Mouse (Mus musculus): ENCODE results near the gene Mrtfb. TPM values are rescaled to one million over a fixed set of nuclear protein-coding genes. Genes with fewer than 3 reads are reported as not detected.

The Mrtfb gene
- polyA plus RNA-seq, 1 experiment from 2014 or later, result 23.7 TPM

DNA sequence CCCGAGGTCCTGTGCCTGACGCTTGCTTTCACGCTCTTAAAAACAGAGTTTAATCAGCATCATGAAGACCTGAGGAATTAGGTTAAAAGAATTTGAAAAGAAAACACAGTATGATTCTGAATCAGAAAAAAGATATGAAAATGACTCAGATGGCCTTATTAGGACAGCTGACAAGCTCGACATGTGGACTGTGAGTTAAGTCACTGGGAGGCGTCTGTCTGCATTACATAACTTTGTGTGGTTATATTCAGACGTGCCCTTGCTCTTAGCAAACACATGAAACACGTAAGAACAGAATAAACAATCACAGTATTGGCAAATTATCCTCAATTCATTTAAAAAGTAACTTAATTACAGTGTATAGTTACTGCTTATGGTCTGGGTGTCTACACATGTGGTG is 16.0 kb upstream of the Mrtfb start:
- ATAC-seq (ENCODE audit: borderline replicate concordance, extremely low read depth, low FRiP score, low TSS enrichment), result no peak
- Histone ChIP-seq H3K4me1 (no peaks in the 10 kb centered on the region), H3K27me3 (no peaks in the 10 kb centered on the region), H3K27ac (no peak overlapping the region), H3K4me2 (no peak overlapping the region), H3K36me3 (no peaks in the 10 kb centered on the region), H3K9me3 (no peaks in the 10 kb centered on the region), H3K9ac (no peak overlapping the region), H3K4me3 (no peak overlapping the region)
- WGBS, result 42% methylated on average over 7 of the region's 7 CpGs

DNA sequence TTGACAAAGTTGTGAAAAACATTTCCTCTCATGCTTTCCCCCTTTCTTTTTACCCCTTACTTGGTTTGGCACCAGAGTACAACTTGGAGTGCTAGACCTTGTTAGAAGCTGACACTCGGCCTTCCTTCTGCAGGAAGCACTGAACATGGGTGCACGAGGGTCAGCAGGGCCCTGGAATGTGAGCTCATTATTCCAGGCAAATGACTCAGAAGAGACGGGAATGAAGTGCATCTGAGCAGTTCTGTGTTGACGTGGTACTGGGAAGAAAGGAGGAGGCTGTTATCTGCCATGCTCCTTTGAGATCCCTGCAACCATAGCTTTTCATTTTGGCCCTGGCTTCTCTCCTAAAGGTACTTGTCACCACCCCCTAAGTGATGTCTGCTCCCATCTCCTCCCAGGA is 10.6 kb upstream of the Mrtfb start:
- Histone ChIP-seq H3K36me3 (no peaks in the 10 kb centered on the region), H3K27me3 (no peaks in the 10 kb centered on the region), H3K4me1 (no peaks in the 10 kb centered on the region), H3K27ac (no peak overlapping the region), H3K9ac (no peak overlapping the region), H3K4me3 (no peak overlapping the region), H3K9me3 (no peaks in the 10 kb centered on the region), H3K4me2 (no peak overlapping the region)
- WGBS, result 23% methylated on average over 4 of the region's 4 CpGs
- no peak for ATAC-seq (ENCODE audit: borderline replicate concordance, extremely low read depth, low FRiP score, low TSS enrichment)

DNA sequence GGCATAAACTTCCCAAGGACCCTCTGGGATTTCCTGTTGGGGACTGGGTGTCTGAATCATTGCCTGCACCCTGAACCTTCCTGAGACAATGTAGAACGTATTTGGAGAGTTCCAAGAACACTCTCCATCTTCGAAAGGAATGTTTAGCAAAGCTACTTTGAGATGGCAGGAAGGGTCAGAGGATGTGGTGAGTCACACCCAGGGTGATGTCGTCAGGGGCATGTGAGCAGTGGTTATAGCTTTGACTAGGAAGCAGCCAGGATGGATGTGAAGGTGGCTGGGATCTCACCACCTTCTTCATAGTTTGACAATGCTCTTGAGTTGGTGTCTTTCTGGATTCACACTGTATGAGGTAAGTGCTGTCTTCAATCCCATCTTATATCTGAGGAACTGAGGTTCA is 9.4 kb upstream of the Mrtfb start:
- Histone ChIP-seq H3K9ac (no peak overlapping the region), H3K27ac (no peak overlapping the region), H3K36me3 (no peaks in the 10 kb centered on the region), H3K9me3 (no peaks in the 10 kb centered on the region), H3K4me3 (no peak overlapping the region), H3K4me1 (no peaks in the 10 kb centered on the region), H3K27me3 (no peaks in the 10 kb centered on the region), H3K4me2 (no peak overlapping the region)
- WGBS, result 39% methylated on average over 3 of the region's 3 CpGs
- no peak for ATAC-seq (ENCODE audit: borderline replicate concordance, extremely low read depth, low FRiP score, low TSS enrichment)

DNA sequence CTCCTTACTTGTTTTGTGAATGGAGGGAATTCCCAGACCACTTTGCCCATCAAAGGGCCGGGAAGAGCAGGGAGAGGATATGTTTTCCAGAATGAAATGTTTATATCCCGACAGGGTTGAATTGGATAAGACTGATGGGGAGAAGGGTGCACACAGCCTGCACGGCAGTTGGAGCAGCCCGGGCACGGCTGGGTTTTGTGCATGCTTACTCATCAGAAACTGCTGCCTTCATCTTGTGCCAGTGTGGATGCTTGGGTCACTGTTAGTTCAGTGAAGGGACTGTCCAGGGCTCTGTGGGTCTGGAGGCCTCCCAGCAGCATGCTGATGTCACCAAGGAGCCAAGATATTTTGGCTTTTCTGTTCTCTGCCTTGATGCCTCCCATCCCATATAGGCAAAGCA is 6.2 kb upstream of the Mrtfb start:
- no peak overlapping the region for H3K4me2 ChIP-seq
- no peak for ATAC-seq (ENCODE audit: borderline replicate concordance, extremely low read depth, low FRiP score, low TSS enrichment)
- no peak overlapping the region for H3K9ac ChIP-seq
- no peaks in the 10 kb centered on the region for H3K36me3 ChIP-seq
- no peaks in the 10 kb centered on the region for H3K4me1 ChIP-seq
- no peaks in the 10 kb centered on the region for H3K9me3 ChIP-seq
- H3K4me3 ChIP-seq, result no peak overlapping the region
- no peak overlapping the region for H3K27ac ChIP-seq
- WGBS, result 33% methylated on average over 5 of the region's 5 CpGs
- H3K27me3 ChIP-seq, result no peaks in the 10 kb centered on the region

DNA sequence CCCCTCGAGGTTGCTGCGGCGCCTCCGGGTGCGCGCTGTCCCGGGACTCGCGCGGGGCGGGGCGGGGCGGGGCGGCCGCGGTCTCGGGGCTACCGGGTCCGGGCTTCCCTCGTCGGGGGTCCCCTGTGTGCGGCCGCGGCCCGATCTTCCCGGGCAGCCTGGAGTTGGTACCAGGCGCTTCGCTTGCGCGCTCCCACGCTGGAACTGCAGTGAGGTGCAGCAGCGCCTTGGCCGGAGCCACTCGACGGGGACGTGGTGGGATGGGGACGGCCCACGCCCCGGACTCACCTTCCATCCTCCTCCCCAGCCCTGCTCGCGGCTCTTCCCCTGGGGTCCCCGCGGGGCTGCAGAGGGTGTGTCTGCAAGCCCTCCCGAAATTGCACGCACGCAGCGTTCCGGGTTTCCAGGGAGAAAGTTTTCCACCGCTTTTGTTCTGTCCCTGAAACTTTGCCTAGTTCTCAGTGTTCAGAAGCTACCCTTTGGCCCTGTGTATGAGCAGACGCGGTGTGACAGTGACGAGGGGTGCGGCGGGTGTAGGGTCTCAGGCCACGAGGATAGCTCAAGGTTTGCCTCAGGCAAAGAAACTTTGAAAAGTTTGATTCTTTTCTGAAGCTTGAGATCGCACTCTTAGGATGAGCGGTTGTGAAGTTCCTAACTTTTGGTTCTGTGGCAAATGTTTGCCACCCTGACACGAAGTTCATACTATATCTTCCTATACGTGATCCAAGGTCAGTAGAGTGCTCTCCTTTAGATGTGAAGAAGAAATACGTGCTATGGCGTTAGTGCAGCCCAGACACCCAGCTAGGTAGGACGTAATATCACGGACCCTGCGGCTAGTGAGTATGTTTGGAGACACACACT is 616 bp downstream of the Mrtfb start:
- Histone ChIP-seq H3K9ac (peak overlapping the region; percentile 94), H3K4me3 (peak overlapping the region; percentile 96), H3K9me3 (no peaks in the 10 kb centered on the region), H3K36me3 (no peaks in the 10 kb centered on the region), H3K4me2 (peak overlapping the region; percentile 85), H3K27ac (peak overlapping the region; percentile 92), H3K4me1 (peaks cover 26% of the 10 kb centered on the region), H3K27me3 (no peaks in the 10 kb centered on the region)
- whole genome bisulfite sequencing, result 3% methylated on average over 44 of the region's 64 CpGs
- peak; percentile 72 for ATAC-seq (ENCODE audit: borderline replicate concordance, extremely low read depth, low FRiP score, low TSS enrichment)

DNA sequence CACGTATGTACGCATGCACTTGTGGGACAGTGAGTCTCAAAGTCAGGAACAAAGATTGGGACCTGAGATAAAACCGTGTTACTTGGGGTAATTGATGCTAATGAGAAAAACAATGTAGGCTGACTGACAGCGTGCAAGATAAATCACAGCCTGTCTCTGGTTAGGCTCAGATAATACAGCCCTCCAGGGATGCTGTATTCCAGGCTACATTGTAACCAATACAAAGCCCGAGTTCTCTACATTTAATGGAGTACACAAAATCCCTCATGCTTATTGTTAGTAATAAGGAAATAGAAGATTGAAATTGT is 1.2 kb downstream of the Mrtfb start:
- ATAC-seq (ENCODE audit: borderline replicate concordance, extremely low read depth, low FRiP score, low TSS enrichment), result no peak
- H3K4me1 ChIP-seq, result peaks cover 26% of the 10 kb centered on the region
- peak overlapping the region; percentile 94 for H3K9ac ChIP-seq
- no peaks in the 10 kb centered on the region for H3K9me3 ChIP-seq
- 31% methylated on average over 5 of the region's 5 CpGs for WGBS
- H3K27me3 ChIP-seq, result no peaks in the 10 kb centered on the region
- H3K27ac ChIP-seq, result 0 out of 2 replicates have a peak overlapping the region, but pooled peaks have one; percentile 92
- H3K4me3 ChIP-seq, result peak overlapping the region; percentile 96
- no peaks in the 10 kb centered on the region for H3K36me3 ChIP-seq
- H3K4me2 ChIP-seq, result peak overlapping the region; percentile 85

DNA sequence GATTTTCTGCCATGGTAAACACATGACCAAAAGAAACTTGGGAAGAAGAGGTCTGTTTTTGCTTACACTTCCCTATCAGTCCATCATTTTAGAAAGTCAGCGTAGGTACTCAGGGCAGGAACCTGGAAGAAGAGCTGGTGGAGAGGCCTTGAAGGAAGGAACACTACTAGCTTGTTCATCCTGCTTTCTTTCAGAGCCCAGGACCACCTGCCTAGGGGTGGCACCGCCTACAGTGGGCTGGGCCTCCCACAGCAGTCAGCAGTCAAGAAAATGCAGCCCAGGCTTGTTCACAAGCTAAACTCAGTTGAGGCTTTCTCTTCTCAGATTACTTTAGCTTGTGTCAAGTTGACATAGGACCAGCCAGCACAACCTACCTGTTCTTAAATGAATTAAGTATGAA is 2.7 kb downstream of the Mrtfb start:
- no peak for ATAC-seq (ENCODE audit: borderline replicate concordance, extremely low read depth, low FRiP score, low TSS enrichment)
- H3K4me1 ChIP-seq, result peaks cover 26% of the 10 kb centered on the region
- H3K27ac ChIP-seq, result no peak overlapping the region
- no peak overlapping the region for H3K4me2 ChIP-seq
- H3K9me3 ChIP-seq, result no peaks in the 10 kb centered on the region
- WGBS, result 85% methylated on average over 2 of the region's 2 CpGs
- H3K36me3 ChIP-seq, result no peaks in the 10 kb centered on the region
- H3K27me3 ChIP-seq, result no peaks in the 10 kb centered on the region
- no peak overlapping the region for H3K9ac ChIP-seq
- no peak overlapping the region for H3K4me3 ChIP-seq

DNA sequence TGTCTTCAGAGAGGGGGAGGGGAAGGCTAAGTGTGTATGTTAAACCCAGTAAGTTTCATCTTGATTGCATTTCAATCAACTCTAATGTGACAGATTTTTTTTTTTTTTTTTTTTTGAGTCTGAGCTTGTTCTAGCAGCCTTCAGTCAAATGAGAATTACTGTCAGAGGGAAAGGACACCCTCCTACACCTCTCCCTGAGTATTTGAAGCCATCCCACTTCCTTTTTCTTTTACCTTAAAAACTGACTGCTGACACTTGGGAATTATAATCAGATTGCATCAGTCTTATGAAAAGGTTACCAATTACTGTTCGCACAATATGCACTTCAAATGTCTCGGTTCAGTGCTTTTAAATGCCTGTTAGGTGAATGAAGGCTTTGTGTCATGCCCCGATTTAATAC is 10.0 kb downstream of the Mrtfb start:
- no peak overlapping the region for H3K4me3 ChIP-seq
- no peaks in the 10 kb centered on the region for H3K27me3 ChIP-seq
- WGBS, result 81% methylated on average over 3 of the region's 3 CpGs
- peaks cover 42% of the 10 kb centered on the region for H3K36me3 ChIP-seq
- H3K9ac ChIP-seq, result no peak overlapping the region
- no peak overlapping the region for H3K4me2 ChIP-seq
- no peak for ATAC-seq (ENCODE audit: borderline replicate concordance, extremely low read depth, low FRiP score, low TSS enrichment)
- no peak overlapping the region for H3K27ac ChIP-seq
- no peaks in the 10 kb centered on the region for H3K4me1 ChIP-seq
- no peaks in the 10 kb centered on the region for H3K9me3 ChIP-seq

DNA sequence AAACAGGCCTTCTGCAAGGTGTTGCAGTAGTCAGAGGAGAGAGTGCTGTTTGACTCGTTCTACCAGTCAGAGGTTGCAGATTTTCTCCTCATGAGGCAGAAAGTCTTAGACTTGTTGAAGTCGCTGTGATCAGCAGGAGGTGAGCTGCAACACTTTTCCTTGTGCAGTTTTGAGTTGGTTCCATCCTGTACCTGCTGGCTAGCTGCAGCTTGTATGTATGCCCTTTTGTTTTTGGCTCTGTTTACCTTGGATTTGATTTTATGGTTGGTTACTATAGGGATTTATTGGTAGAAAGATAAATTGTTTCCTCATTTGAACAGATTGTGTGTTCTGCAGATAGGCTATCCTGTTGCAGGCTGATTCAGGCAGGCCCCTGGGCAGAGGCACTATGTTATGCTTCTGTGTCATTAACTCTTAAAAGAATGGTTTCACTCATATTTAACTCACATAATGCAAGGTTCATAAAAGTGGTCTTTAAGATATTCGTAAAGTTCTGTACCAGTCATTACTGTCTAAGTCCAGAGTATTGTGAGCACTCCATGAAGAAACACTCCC is 11.1 kb downstream of the Mrtfb start:
- WGBS, result 78% methylated on average over 3 of the region's 3 CpGs
- no peak for ATAC-seq (ENCODE audit: borderline replicate concordance, extremely low read depth, low FRiP score, low TSS enrichment)
- H3K36me3 ChIP-seq, result peaks cover 42% of the 10 kb centered on the region

DNA sequence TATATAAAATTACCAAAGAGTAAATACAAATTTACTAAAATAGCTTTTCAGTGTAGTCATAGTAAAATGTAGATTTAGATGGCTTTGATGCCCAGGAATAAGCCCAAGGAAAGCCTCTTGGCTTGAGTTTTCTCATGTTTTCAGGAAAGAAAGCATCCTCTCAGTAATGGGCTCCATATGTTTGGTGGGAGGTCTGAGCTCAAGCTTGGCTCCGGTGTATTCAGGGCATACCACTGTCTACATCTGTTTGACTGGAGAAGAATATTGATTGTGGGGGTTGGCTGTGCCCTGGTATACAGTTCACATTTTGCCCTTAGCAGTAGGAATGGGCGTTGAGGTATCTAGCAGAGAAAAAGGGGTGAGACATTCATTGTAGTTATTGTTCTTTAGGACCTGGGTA is 13.1 kb downstream of the Mrtfb start:
- WGBS, result 96% methylated on average over 2 of the region's 2 CpGs
- H3K27ac ChIP-seq, result no peak overlapping the region
- H3K27me3 ChIP-seq, result no peaks in the 10 kb centered on the region
- no peak overlapping the region for H3K4me2 ChIP-seq
- no peaks in the 10 kb centered on the region for H3K4me1 ChIP-seq
- H3K9me3 ChIP-seq, result no peaks in the 10 kb centered on the region
- H3K4me3 ChIP-seq, result no peak overlapping the region
- H3K9ac ChIP-seq, result no peak overlapping the region
- peaks cover 42% of the 10 kb centered on the region for H3K36me3 ChIP-seq
- ATAC-seq (ENCODE audit: borderline replicate concordance, extremely low read depth, low FRiP score, low TSS enrichment), result no peak

More for the DNA sequence above, 11.1 kb downstream of the Mrtfb start:
- H3K9ac ChIP-seq, result no peak overlapping the region
- H3K4me3 ChIP-seq, result no peak overlapping the region
- no peaks in the 10 kb centered on the region for H3K27me3 ChIP-seq
- no peak overlapping the region for H3K27ac ChIP-seq
- H3K4me2 ChIP-seq, result no peak overlapping the region
- H3K4me1 ChIP-seq, result no peaks in the 10 kb centered on the region
- H3K9me3 ChIP-seq, result no peaks in the 10 kb centered on the region

DNA sequence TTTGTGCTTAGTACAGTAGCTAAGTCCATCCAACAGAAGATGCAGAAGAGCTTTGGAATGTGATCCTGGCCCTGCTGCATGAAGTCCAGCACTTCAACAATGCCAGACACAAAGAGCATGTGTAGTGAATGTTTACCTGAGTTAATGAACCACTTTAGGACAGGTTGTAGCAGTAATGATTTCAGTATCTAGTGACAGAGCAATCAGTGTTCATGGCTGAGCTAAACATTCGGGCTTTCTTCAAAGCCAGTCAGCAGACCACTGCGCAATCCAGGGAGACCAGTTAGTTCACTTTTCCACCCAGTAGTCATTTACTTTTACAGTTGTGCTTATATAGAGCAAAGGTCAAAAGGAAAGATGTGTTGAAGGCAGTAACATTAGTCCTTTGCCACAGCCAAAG is 20.0 kb downstream of the Mrtfb start:
- Histone ChIP-seq H3K9ac (no peak overlapping the region), H3K4me1 (0 out of 2 replicates have a peak, but pooled peaks cover 8% of the 10 kb centered on the region), H3K4me3 (no peak overlapping the region), H3K27ac (0 out of 2 replicates have a peak overlapping the region, but pooled peaks have one; percentile 35), H3K4me2 (no peak overlapping the region), H3K9me3 (no peaks in the 10 kb centered on the region), H3K36me3 (0 out of 2 replicates have a peak, but pooled peaks cover 2% of the 10 kb centered on the region), H3K27me3 (no peaks in the 10 kb centered on the region)
- WGBS, result 43% methylated on average over 2 of the region's 2 CpGs
- no peak for ATAC-seq (ENCODE audit: borderline replicate concordance, extremely low read depth, low FRiP score, low TSS enrichment)

DNA sequence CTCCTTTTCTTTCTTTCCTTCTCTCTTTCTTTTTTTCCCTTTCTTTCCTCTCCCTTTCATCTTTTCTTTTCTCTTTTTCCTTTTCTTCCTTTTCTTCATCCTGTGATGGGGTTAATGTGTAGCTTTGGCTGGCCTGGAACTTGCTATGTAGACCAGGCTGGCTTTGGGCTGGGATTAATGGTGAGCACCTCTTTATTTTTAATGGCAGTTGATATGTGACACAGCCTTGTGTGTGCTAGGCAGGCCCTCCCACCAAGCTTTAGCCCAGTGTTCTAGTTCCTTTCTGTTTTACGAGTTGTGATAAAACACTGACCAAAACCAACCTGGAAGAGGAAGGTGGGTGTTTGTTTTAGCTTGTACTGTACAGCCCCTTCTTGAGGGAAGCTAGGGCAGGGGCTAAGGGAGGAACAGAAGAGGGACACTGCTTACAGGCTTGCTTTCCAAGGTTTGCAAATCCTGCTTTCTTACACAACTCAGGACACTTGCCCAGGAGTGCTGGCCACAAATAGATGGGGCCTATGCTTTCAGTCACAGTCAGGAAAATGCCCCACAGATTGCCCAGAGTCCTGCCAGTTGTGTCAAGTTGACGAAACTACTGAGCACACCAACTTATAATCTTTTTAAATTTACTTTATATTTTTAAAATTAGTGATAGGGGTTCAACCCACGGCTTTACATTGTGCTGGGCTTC is 20.6 kb downstream of the Mrtfb start:
- 0 out of 2 replicates have a peak, but pooled peaks cover 8% of the 10 kb centered on the region for H3K4me1 ChIP-seq
- 73% methylated on average over 3 of the region's 3 CpGs for WGBS
- H3K9ac ChIP-seq, result no peak overlapping the region
- no peak for ATAC-seq (ENCODE audit: borderline replicate concordance, extremely low read depth, low FRiP score, low TSS enrichment)
- 0 out of 2 replicates have a peak, but pooled peaks cover 2% of the 10 kb centered on the region for H3K36me3 ChIP-seq
- H3K4me2 ChIP-seq, result no peak overlapping the region
- no peaks in the 10 kb centered on the region for H3K9me3 ChIP-seq
- H3K27ac ChIP-seq, result 0 out of 2 replicates have a peak overlapping the region, but pooled peaks have one; percentile 35
- no peak overlapping the region for H3K4me3 ChIP-seq
- H3K27me3 ChIP-seq, result no peaks in the 10 kb centered on the region
